Mouse (Mus musculus): ENCODE measurements around the gene Prr32. TPM values are rescaled to one million over a fixed set of nuclear protein-coding genes. Genes with fewer than 3 reads are reported as not detected.

Gene Prr32
- total RNA-seq (2021) = not detected
- long read RNA-seq, experiment 1 = 0 reads
- long read RNA-seq, experiment 2 = 0 reads

- DNase-seq (ENCODE audit: low spot score in 2 of 2) = no peak
Measured at GRCm38 (mm10) chrX:45090604-45091003, at the start of gene Prr32. Gene Prr32, plus strand, starts transcription at chrX:45090904.

All from left cerebral cortex, adult 18-20 months (tissue).